Mouse (Mus musculus): ENCODE data around the gene Tiprl.

Gene Tiprl

DNA sequence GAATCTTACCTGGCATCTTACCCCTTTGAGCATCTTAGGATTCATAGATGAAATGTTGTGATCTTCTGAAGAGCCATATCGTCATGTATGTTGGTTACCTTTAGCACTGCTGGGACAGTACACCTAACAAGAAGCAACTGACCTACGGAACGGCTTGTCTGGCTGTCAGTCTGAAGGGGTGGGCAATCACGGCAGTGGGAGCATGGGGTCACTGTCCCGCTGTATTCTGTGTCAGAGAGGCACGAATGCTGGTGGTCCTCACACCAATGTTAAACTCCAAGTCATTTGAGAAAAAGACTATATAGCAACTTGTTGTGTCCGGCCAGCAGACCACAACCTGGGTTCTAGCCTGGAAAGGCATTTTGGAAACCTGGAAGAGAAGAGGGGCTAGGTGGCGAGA is 65.5 kb downstream of the Tiprl start:
- peak; percentile 26 for DNase-seq

DNA sequence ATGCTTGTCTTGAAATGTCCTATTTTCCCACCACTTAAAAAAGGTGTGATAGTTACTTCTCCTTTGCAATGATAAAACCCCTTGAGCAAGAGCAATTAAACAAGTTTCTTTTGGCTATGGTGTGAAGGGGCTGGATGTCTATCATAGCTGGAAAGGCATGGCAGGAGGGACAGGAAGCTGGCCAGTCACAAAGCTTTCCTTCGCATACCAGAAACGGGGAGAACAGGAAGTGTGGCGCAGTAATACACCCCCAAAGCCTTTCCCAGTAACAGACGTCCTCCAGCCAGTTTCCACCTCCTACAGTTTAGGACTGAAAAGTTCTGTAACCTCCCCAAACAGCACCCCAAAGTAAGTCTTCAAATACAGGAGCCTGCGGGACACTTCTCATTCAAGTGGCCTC is 66.6 kb downstream of the Tiprl start:
- no peak for DNase-seq

DNA sequence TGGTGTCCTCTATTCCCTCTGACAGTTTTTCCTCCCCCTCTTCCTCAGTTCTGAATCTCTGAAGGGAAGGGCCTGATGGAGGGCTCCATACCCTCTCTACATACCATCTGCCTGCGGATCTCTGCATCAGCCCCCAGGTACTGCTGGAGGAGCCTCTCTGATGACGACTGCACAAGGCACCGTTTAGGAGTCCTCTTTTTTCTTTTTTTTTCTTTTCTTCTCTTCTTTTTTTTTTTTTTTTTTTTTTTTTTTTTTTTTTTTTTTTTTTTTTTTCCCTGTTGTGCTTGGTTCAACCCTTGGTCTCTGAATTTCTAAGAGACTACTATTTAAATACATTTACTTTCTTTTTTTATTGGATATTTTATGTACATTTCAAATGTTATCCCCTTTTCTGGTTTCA is 67.3 kb downstream of the Tiprl start:
- no peak for DNase-seq

DNA sequence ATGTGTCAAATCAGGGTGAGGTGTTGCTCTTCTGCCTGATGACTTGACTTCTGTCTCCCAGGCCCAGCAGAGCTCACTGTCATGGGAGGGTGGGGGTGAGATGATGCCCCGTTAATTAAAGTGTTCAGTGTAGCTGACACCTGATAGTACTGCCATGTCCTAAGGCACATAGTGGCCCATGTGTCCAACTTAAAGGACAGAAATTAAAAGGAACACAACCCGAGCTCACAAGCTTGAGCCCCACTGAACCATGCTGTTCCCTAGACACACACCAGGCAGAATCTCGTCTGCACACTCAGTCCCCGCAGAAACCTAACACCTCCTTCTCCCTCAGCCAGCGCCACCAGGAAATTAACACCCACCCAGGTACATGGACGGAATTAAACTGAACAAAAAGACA is 71.9 kb downstream of the Tiprl start:
- DNase-seq, result no peak
